Mouse (Mus musculus) stomach, postnatal 0 days (tissue): ENCODE measurements around the gene Tmem205.

Source experiments
- CTCF ChIP-seq: IDR thresholded peaks from 2 replicates; pipeline ENCODE4 v1.5.1; 2016; ENCODE audit warnings: antibody characterized with exemption, low read depth, mild to moderate bottlenecking, moderate library complexity
- EP300 ChIP-seq: optimal IDR thresholded peaks from 2 replicates; pipeline ENCODE3; 2016; ENCODE audit warnings: antibody characterized with exemption

- TF ChIP-seq CTCF: no peak
- no peak for TF ChIP-seq EP300
Measured at GRCm38 (mm10) chr9:21963417-21963816, 36.1 kb upstream of the Tmem205 start, which contains the start of gene Epor.
